Mouse (Mus musculus) neutrophil, adult 5-6 weeks (primary cell): ENCODE measurements around the gene Olfr889. TPM values are rescaled to one million over a fixed set of nuclear protein-coding genes. Genes with fewer than 3 reads are reported as not detected.
"Not testable (repeated sequence)": the region's sequence is repeated elsewhere in the genome, so short reads cannot be mapped to it uniquely, and the experiment has no call there.

Experiments
- ATAC-seq: fragments of 151-379, 151-347 bp; 2 replicates; pipeline ENCODE4 v1.8.0; 2017; ENCODE audit warnings: mild to moderate bottlenecking, moderate TSS enrichment; ENCODE audit not compliant: insufficient number of reproducible peaks, poor library complexity, low FRiP score, severe bottlenecking; ENCODE audit errors: extremely low read depth
- total RNA-seq: library from RNA; stranded (forward); fragments of 200-1000 nt; gene quantifications from 2 replicates; pipeline ENCODE4 v1.2.3, GENCODE M21; 2017

Olfr889 gene
- total RNA-seq: not detected in 2 replicates

DNA sequence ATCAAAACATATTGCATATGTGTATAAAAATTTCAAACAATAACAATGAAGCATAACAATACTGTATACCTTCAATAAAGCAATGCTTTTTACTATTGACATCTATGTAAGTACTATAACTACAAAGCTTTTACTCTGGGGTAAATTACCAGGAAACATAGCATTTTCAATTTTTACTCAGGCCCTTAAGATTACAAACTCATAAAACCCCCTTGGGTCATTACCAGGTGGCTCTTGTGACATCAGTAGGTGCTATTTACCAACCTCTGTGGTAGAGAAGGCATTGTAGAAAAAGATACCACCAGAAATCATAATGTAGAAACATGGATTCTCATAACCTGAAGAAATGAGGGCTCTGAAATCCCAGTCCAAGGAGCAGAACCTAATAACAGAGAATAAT is at the start of gene Olfr889:
TSS of gene Olfr889 (plus strand) at position 301 of the 400 bp plus-strand sequence.
- no peak for ATAC-seq

GRCm38 (mm10) chr9:38083772-38084171 is 31.2 kb upstream of the Olfr889 start, which contains the start of gene Olfr887:
Gene Olfr887 (plus strand): TSS chr9:38084072.
- no peak for ATAC-seq

GRCm38 (mm10) chr9:38107828-38108227 is 7.2 kb upstream of the Olfr889 start, which contains the start of gene Olfr888:
Gene Olfr888 (plus strand): TSS chr9:38108128.
- no peak for ATAC-seq

GRCm38 (mm10) chr9:38142217-38142616 is 27.2 kb downstream of the Olfr889 start, which contains the start of gene Olfr890:
Gene Olfr890 (plus strand): TSS chr9:38142517.
- ATAC-seq: no peak

DNA sequence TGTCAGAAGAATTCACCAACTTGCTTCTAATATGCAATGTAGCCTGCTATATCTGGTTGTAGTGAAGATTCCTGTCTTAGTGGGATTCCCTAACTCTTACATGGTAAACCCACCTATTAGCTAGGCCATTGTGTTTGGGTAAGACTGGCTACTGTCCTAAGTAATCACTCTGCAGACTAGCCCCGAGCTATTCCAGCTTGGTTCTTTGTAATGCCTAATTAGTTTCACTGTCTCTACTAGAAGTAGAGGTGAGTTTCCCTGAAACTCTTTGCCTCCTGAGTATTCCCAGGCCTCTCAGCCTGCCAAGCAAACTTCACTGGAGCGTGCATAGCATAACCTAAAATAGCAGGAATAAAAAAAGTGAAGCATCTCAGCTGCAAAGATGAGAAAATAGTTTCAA is 53.3 kb downstream of the Olfr889 start:
- not testable (repeated sequence) for ATAC-seq

Other genes starting within 250 kb of the Olfr889 start
- 0.12 TPM in 1 of 2 replicates, not detected in the other for gene Olfr145, start 218.5 kb upstream of the Olfr889 start, total RNA-seq
- 0.47 TPM in 1 of 2 replicates, not detected in the other for gene Olfr878, start 197.4 kb upstream of the Olfr889 start, total RNA-seq
- not detected in 2 replicates for gene Olfr881, start 123.4 kb upstream of the Olfr889 start, total RNA-seq
- not detected in 2 replicates for gene Olfr883, start 89.4 kb upstream of the Olfr889 start, total RNA-seq
- not detected in 2 replicates for gene Olfr884, start 68.6 kb upstream of the Olfr889 start, total RNA-seq
- not detected in 2 replicates for gene Olfr885, start 53.9 kb upstream of the Olfr889 start, total RNA-seq
- not detected in 2 replicates for gene Olfr887, start 31.1 kb upstream of the Olfr889 start, total RNA-seq
- gene Olfr888, start 7.1 kb upstream of the Olfr889 start, total RNA-seq: not detected in 2 replicates
- 0.12 TPM in 1 of 2 replicates, not detected in the other for gene Olfr890, start 27.3 kb downstream of the Olfr889 start, total RNA-seq
- gene Olfr891, start 65.6 kb downstream of the Olfr889 start, total RNA-seq: not detected in 2 replicates
- gene Olfr893, start 93.2 kb downstream of the Olfr889 start, total RNA-seq: 0.12 TPM in 1 of 2 replicates, not detected in the other
- not detected in 2 replicates for gene Olfr894, start 102.9 kb downstream of the Olfr889 start, total RNA-seq
- gene Olfr143, start 137.6 kb downstream of the Olfr889 start, total RNA-seq: not detected in 2 replicates
- not detected in 2 replicates for gene Olfr895, start 152.7 kb downstream of the Olfr889 start, total RNA-seq
- gene Olfr896-ps1, start 175.9 kb downstream of the Olfr889 start, total RNA-seq: not detected in 2 replicates
- gene Olfr25, start 213.9 kb downstream of the Olfr889 start, total RNA-seq: not detected in 2 replicates
- not detected in 2 replicates for gene Olfr898, start 233.2 kb downstream of the Olfr889 start, total RNA-seq